Mouse (Mus musculus) left cerebral cortex, adult 8-10 months (tissue): Measurements from ENCODE around the gene Syce3. TPM values are rescaled to one million over a fixed set of nuclear protein-coding genes. Genes with fewer than 3 reads are reported as not detected.
A peak's percentile ranks its signal among the peaks of the same experiment; 100 is the strongest.
"Not testable (repeated sequence)": the region's sequence is repeated elsewhere in the genome, so short reads cannot be mapped to it uniquely, and the experiment has no call there.

Experiments used
- DNase-seq, 2 experiments: peaks; one replicate each; pipeline ENCODE4 v3.0.0; 2022; ENCODE audit warnings: low spot score in 2 of 2
- total RNA-seq, 4 experiments: library from RNA; stranded (reverse); gene quantifications; 2 replicates each; pipeline ENCODE4 v1.2.4; 2022

Gene Syce3
- not detected for total RNA-seq

DNA sequence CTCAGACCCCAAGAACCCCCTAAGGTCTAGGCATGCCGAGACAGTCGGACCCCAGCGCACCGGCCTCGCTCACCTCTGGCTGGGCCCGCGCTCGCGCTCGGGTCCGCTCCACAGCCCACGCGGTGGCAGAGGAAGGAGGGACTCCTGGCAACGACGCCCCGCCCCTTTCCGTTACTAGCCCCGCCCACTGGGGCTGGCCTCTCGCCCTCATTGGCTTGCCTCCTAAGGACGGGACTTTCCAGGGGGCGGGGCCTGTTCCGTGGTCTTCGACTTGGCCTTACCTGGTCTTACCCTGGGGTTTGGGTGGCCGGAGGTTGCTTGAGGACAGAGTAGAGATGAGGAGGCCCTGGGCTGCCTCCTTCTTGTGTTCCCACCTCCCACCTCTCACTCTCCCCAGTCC lies at the start of gene Syce3:
Syce3 (minus strand) TSS at position 386 of the 400 bp plus-strand sequence.
- DNase-seq = no peak

DNA sequence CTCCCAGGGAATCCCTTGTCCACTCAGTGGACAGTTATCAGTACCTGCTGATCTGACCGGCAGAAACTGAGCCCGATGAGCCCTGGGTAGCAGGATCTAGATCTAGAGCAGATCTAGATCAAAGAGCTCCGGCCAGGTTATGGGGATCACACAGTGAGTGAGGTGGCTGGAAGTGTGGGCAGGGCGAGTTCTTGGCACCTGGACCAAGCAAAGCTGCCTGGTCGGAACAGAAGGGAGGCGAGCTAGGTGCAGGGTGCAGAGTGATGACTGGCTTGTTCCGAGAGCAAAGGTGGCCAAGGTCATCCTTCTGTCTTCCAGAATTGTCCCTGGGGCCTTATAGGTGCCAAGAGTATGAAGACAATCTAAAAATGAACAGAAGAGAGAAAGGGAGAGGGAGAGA lies 49.5 kb upstream of the Syce3 start:
- no peak for DNase-seq

DNA sequence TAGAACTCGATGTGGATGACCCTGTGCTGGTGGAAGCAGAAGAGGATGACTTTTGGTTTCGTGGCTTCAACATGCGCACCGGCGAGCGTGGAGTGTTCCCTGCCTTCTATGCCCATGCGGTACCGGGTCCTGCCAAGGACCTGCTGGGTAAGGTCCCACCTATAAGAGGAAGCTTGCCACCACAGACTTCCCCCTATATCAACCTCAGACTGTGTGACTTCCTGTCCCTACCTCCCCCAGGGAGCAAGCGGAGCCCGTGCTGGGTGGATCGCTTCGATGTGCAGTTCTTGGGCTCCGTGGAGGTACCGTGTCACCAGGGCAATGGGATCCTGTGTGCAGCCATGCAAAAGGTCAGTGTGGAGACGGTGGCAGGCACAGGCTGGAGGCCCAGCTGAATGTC lies 48.6 kb upstream of the Syce3 start:
- no peak for DNase-seq

DNA sequence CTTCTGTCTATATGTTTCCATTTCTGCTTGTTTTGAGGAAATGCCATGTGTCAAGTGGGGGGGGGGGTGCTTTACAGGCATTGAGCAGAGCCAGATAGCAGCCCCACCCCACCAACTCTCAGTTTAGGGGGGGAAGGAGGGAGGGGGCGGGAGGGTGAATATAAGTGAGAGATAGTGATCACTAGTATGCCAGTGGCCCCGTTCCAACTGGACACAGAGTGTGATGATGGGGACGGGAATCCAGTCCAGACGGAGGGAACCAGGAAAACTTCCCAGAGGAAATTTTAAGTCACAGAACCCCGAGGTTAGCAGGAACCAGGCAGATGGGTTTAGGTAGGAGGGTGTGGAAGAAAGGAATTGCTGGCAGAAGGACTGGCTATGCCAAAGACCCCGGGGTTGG lies 45.3 kb upstream of the Syce3 start:
- no peak for DNase-seq

DNA sequence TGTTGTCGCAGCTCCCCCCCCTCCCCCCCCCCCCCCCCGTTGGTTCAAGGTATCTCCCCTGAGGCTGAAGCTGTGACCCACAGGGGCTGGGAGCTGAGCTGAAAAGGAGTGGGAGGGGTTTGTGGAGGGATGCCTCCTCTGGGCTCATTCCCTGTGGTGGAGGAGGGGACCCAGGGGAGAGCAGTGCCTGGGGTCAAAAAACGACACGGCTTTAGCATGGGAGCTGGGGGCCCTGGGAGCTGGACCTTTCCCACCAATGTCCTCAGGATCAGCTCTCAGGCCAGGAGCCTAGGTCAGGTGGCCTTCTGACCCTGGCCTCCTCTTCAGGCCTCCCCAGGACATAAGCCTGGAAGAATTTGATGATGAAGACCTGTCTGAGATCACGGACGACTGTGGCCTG lies 44.6 kb upstream of the Syce3 start:
- DNase-seq = no peak

DNA sequence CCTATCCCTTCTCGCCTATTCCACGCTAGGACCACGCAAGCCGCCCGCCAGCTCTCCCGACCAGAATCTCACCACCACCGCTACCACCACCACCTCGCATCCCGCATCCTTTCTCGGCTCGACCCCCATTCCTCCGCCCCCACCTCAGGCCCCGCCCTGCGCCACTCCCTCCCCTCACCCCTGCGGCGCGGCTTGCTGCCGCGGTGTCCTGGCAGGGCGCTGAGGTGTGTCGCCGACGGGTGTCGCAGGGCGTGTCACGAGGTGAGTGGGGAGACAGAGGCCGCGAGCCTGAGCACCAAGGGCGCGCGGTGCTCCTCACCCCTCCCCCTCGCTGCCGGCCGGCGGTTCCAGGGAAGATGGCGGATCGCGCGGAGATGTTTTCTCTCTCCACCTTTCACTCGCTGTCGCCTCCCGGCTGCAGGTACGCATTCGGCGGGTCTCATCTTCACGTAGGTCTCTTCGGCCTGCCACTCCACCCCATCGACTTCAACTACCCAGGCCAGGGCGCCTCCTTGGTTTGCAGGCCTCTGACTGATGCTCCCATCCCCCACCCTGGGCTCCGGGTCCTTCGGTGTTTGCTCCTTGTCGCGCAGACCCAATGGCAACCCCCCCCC lies 43.7 kb upstream of the Syce3 start, which contains the start of gene Mapk8ip2:
Mapk8ip2 (plus strand) TSS at position 49 of the 614 bp plus-strand sequence.
- DNase-seq = no peak

DNA sequence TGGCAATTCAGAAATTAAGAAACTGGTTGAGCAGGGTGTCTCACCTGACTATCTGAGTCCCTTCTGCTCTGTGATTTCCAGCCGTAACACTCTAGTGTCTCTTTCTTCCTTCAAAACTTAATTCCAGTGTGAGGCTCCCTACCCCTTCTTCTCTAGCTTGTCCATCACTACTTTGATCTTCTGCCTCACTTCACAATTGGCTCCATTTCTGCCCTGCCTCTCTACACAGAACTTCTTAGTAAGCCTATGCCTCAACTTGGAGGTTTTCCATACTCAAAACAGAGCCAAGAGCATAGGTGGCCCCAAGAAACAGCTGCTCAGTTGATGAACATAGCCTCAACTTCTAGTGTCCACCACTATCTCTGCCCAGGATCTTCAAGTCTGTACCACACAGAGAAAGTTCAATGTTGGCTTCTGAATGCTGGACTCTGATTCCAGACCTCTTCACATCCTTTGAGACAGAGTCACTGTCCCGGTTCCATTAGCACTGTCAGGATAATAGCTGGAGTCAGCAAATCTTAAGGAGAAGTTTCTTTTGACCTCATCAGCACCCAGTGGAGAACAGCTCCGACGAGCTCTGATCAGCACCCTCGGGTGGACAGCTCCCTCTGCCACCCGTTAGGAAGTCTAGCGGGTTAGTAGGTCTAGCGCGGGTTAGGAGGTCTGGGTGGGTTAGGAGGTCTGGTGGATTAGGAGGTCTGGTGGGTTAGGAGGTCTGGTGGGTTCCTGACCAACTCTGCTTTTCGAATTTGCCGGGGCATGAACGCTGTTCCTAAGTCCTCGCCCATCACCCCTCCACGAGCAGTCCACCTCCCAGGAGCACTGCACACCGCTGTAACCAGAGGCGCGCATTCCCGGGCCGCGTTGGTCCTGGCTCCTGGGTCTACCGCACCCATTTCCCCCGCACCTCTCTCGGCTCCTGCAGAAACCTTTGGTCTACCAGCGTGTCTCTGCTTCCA lies 42.9 kb upstream of the Syce3 start:
- no peak for DNase-seq

DNA sequence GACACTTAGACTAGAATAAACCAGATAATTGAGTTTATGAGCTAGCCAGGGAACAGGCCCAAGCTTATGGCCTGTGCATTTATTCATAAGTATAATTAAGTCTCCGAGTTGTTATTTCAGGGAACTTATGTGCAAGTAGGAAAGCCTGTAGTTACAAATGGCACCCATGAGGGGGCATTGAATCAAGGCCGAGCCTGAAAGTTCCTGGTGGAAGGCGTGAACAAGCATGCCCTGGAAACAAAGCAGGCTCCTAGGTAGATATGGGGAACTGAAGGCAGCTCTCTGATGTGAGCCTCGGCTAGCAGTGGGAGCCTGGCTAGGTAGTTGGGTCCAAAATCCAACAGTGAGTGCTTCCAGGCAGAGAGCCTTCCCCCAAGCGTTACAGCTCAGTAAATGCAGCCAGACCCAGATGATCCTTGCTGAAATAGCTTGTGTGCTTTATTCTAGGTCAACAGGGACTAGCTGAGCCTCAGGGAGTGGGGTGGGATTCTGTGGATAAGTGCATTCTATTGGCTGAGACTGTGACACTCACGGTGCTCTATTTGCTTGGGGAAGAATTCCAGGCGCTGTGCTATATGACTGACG lies 32.3 kb upstream of the Syce3 start:
- DNase-seq = no peak

DNA sequence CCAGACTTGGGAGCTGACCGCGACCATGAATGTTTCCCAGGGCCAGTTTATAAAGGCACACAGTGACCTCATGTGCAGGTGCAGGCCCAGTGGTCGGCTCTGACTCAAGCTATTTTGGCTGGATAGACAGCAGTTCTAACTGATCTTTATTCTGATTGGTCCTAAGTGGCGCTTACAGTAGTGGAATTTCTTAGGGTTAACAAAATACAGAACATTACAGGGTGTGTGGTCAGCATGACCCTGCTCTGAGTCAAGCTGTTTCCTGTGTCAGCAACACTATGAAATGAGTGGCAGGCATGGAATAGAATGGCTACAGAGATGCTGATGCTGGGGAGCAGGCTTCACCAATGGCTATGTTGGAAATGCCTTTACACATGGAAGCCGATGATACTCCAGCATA lies 25.6 kb upstream of the Syce3 start:
- no peak for DNase-seq

DNA sequence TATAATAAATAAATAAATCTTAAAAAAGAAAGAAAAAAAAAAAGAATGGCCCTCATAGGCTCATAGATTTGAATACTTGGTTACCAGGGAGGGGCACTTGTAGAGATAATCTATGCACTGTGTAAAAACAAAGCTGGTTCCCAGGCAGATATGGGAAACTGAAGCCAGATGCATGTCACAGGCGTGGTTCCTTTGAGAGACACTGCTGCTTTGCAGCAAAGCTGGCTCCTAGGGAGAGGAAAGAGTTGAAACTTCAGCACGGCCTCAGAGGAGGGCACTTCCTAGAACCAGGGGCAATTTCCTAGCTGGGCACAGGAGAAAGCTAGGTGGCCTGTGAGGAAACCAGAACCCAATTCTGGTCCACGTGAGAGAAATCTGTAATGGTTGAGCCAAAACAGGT lies 23.8 kb upstream of the Syce3 start:
- DNase-seq = no peak

DNA sequence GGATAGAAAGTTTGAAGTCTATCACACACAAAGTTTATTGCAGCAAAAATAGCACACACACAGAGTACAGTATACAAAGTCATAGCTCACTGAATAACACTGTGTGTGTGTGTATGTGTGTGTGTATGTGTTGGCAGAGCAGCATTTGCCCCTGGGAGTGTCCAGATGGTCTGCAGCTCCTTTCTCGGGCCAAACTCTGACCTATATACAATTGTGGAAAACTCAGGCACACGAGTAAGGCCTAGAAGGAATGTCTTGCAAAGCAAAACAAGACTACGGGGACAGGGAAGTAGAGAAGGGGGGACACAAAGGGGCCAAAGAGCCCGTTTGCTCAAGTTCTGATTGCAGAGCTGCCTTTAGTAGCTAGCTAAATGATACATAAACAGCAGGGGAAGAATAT lies 22.6 kb upstream of the Syce3 start:
- DNase-seq = no peak

DNA sequence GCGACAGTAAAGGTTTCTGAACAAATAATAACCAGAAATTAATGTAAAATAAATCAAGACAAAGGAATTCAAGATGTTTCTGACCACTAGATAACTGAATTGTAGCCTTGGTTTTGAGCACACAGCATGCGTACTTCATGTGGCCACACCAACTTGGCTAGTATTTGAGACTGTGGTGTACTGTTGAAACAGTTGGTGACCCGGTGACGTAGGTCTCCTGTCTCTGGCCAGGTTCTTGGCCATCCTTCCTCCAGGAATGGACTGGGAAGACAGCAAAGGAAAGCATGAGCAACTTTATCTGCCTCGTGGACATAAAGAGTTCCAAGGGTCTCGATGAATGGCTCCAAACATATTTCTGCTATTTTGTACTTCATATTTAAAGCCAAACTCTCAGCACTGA lies 21.5 kb upstream of the Syce3 start:
- DNase-seq = no peak

DNA sequence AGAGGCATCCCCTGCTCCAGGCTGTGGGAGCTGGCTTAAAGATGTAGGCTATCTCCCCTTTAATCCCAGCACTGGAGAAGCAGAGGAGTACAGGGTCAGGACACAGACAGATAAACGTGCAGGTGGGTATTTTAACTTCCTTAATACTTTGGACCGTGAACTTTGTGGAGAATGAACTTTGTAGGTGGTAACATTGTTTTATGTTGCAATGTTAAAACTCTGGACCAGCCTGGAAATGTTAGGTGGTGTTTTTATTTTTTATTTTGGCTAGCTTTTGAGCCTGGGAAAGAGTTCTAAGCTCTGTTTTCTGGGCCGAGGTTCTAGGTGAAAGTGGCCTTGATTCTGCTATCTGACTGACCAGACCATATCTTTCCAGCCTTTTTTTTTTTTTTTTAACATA lies 21.0 kb upstream of the Syce3 start:
- DNase-seq = no peak

DNA sequence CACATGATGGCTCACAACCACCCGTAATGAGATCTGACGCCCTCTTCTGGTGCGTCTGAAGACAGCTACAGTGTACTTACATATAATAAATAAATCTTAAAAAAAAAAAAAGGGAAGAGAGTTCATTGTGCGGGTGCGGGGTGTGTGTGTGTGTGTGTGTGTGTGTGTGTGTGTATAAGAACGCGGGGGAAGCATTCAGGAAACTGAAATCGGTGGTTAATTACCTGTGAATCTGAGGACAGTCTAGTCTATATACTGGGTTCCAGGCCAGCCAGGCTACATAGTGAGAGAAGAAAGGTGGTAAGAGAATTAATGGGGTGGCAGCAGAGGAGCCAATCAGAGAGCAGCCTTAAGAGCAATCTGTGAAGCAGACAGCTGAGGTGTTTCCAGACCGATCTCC lies 20.5 kb upstream of the Syce3 start:
- not testable (repeated sequence) for DNase-seq

DNA sequence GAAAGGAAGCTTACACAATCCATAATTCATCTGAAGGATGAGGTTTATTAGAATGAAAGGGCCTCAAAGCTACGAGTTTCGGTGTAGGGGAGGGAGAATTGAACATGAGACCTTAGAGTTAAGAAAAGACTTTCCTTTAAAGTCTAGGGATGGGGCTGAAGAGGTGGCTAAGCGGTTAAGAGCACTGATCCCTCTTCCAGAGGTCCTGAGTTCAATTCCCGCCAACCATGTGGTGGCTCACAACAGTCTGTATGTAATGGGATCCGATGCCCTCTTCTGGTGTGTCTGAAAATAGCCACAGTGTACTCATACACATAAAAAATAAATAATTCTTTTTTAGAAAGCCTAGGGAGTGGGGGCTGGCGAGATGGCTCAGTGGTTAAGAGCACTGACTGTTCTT lies 20.0 kb upstream of the Syce3 start:
- no peak for DNase-seq

DNA sequence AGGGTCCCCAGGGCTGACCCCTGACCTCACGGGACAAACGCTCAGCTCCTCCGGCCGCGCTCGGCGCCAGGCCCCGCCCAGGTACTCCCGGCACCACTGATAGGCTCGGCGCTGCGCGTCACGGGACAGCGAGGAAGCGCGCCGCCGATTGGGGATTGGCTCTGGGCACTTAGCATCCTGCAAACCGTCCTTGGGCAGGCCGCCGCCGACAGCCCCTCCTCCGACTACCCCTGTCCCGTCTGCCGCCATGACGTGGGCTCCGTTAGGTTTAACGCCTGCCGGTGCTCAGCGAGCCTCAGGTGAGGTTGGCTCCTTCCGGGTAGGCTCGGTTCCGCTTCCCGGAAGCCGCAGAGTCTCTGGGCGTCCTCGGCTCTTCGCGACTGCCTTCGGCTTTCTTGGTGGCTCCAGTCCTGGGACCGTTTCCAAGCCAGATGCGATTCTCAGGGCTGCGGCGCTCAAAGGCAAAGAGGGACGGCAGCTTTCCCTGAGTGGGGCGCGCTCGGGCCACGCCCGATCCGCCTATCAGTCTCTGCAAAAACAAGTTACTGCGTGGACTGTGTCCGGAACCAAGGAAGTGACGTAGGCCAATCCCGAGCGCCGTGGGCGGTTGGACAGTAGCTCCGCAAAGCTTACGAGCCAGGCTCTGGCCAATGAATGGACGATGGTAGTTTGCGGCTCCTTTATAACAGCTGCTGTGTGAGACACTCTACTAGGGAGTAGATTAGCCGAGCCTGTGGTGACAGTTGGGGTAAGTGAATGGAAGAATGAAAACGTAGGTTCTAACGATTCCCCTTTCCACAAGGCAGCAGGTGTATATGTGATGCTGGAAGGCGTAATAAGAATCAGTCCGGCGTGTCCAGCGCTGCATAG lies 19.3 kb upstream of the Syce3 start, which contains the start of the genes C730034F03Rik, Gm44502 and Chkb:
C730034F03Rik (plus strand) TSS at position 238 of the 870 bp plus-strand sequence.
Gm44502 (minus strand) TSS at position 345 of the 870 bp plus-strand sequence.
Chkb (minus strand) TSS at position 557 of the 870 bp plus-strand sequence.
- DNase-seq = peak; percentile 87 to 97

DNA sequence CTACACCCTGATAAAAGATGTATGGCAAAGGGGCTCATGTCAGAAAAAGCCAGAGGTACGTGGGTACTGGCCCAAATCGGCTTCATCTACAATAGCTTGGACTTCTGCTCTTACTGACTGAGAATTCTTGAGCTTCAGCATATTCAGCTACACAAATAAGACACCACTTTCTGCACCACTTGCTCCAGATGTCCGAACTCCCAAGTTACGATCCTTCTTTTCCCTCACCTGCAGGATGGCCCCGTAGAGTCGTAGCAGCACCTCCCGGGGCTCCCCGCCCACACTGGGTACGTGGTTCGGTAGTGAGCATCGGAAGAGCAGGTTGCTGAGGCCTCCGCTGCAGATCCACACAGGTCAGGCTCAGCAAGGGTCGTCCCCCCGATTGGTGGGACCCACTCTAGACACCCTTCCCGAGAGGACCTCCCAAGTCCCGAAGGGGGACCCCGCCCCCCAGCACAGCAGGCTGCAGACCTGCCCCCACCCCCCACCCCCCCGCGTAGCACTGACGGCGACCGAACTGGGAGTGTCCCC lies 18.6 kb upstream of the Syce3 start:
- no peak for DNase-seq

DNA sequence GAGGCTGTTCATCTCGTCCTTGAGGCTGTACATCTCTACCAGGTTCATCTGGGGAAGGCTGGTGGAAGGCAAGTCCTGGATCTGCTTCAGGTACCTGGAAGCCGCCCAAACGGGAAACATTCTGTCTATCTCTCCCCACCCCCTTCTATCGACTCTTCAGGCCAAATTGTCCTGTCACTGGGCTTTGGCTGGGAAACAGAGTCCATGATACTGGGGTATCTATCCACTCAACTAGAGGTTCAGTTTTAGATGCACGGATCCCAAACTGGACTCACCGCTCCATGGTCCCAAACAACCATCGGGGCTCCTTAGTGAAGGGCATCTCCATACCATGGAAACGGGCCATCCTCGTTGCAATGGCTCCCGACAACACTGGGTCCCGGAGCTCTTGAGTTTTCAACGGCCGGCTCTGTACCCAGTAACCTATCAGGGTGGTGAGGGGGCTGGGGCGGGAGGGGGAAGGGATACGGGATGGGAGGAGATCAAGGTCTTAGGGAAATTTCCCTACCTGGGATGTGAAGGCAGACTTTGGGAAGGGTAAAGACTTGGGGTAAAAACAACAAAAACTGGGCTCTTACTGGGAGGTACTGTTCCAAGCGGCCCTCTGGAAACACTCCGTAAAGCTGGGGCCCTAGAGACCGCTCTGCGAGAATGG lies 18.0 kb upstream of the Syce3 start:
- no peak for DNase-seq

DNA sequence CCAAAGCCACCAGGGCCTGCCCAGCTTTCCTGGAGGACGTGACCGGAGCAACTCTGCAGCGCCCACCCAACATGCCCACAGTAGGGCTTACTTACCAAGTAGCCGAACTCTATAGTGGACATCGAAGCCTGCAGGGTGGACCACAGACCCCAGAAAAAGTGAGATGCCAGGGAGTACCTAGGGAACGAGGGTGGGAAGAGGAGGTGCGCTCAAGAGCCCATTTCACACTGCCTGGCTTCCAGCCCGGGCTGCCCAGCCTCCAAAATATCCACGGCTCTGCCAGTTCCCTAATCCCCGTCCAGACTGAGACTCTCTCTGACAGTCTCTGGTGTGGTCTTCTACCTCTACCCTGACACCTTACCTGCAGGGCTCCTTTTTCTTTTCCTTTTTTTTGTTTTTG lies 16.4 kb upstream of the Syce3 start:
- no peak for DNase-seq

DNA sequence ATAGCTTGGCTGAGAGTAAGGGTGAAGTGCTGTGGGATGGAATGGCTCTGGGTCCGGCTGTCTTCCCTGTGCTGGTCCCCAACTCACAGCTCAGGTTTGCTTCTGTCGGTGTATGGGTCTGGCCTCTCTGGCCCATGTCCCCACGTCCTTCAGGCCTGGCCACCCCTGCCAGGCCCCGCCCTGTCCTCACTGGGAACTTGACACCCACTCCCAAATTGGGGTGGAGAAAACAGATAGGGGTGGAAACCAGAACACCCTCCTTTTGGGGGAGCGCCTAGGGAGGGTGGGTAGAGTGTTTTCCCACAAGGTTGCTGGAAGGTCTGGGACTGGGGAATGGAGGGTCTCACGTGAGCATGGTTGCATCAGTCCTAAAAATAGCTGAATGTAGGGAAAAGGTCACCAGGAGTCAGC lies 15.4 kb upstream of the Syce3 start, which contains the start of gene Cpt1b:
Cpt1b (minus strand) TSS at position 153 of the 411 bp plus-strand sequence.
- DNase-seq = no peak
